Mouse (Mus musculus) heart, postnatal 0 days (tissue): ENCODE results near the gene Cep68. TPM values are rescaled to one million over a fixed set of nuclear protein-coding genes. Genes with fewer than 3 reads are reported as not detected.

ENCODE experiments used
- ATAC-seq: fragments of 200-750 bp; cut with Nextera tagmentation; 2 replicates; pipeline ENCODE4 v1.8.0; 2017; ENCODE audit warnings: low read depth, moderate number of reproducible peaks, moderate library complexity; ENCODE audit not compliant: insufficient read depth
- DNase-seq: peaks from one replicate; pipeline ENCODE4 v3.0.0-alpha.2; 2016; ENCODE audit warnings: low spot score
- H3K27ac ChIP-seq: fragments of 300-500 bp; sonication (generic); 2 replicates; pipeline ENCODE4 v1.5.1; 2014; ENCODE audit warnings: low read depth, mild to moderate bottlenecking
- H3K27me3 ChIP-seq: fragments of 300-500 bp; sonication (generic); 2 replicates; pipeline ENCODE4 v1.6.1; 2014; ENCODE audit warnings: low read length, mixed read lengths; ENCODE audit not compliant: control insufficient read depth, insufficient read depth
- H3K36me3 ChIP-seq: fragments of 300-500 bp; sonication (generic); replicated peaks from 2 replicates; pipeline ENCODE4 v1.6.1; 2014; ENCODE audit warnings: low read length, mixed read lengths; ENCODE audit not compliant: control insufficient read depth, insufficient read depth
- H3K4me1 ChIP-seq: fragments of 300-500 bp; sonication (generic); 2 replicates; pipeline ENCODE4 v1.6.1; 2014; ENCODE audit warnings: antibody characterized with exemption; ENCODE audit not compliant: control insufficient read depth, insufficient read depth
- H3K4me2 ChIP-seq: fragments of 300-500 bp; sonication (generic); 2 replicates; pipeline ENCODE4 v1.6.1; 2014; ENCODE audit warnings: low read depth, mild to moderate bottlenecking, low read length, moderate library complexity
- H3K4me3 ChIP-seq: fragments of 300-500 bp; sonication (generic); 2 replicates; pipeline ENCODE4 v1.5.1; 2014; ENCODE audit warnings: low read depth, low read length
- H3K9ac ChIP-seq: fragments of 300-500 bp; sonication (generic); replicated peaks from 2 replicates; pipeline ENCODE4 v1.6.1; 2014; ENCODE audit warnings: low read depth, low read length, mixed read lengths
- H3K9me3 ChIP-seq: fragments of 300-500 bp; sonication (generic); replicated peaks from 2 replicates; pipeline ENCODE4 v1.6.1; 2016; ENCODE audit warnings: low read length; ENCODE audit not compliant: control insufficient read depth
- CTCF ChIP-seq: IDR thresholded peaks from 2 replicates; pipeline ENCODE4 v1.5.1; 2016; ENCODE audit warnings: antibody characterized with exemption, control low read depth, low read depth
- EP300 ChIP-seq: IDR thresholded peaks from 2 replicates; pipeline ENCODE4 v1.6.1; 2016; ENCODE audit warnings: antibody characterized with exemption, low read depth
- WGBS: fragments of 180-500 bp; shearing (Covaris S2); extraction: QIAGEN DNeasy Blood & Tissue Kit; methylation state at CpG from one replicate; pipeline ENCODE4 v1.1.7; 2014; 5-methylcytosine and 5-hydroxymethylcytosine counted together
- polyA plus RNA-seq: library from polyadenylated mRNA; unstranded; fragments of >200 nt; fragmentation: Nextera tagmentation; extraction: Ambion mirVana; gene quantifications from 2 replicates; pipeline ENCODE4 v1.2.1, GENCODE M21; 2015
- total RNA-seq: library from RNA; depleted of rRNA; stranded (reverse); fragments of >200 nt; gene quantifications from 2 replicates; pipeline ENCODE4 v1.2.3, GENCODE M21; 2014; ENCODE audit warnings: low replicate concordance

Gene Cep68
- total and polyA plus RNA-seq, 2 experiments from 2014 or later, result 21.0 to 53.8 TPM

GRCm38 (mm10) chr11:20217227-20217626, 32.0 kb downstream of the Cep68 start:
- H3K36me3 ChIP-seq, result peaks cover 53% of the 10 kb centered on the region
- 0 out of 2 replicates have a peak, but pooled peaks cover 5% of the 10 kb centered on the region for H3K4me1 ChIP-seq
- H3K4me3 ChIP-seq, result no peak overlapping the region
- ATAC-seq, result no peak
- H3K27me3 ChIP-seq, result no peaks in the 10 kb centered on the region
- no peaks in the 10 kb centered on the region for H3K9me3 ChIP-seq
- no peak for TF ChIP-seq CTCF
- no peak overlapping the region for H3K4me2 ChIP-seq
- no peak overlapping the region for H3K27ac ChIP-seq
- WGBS, result 94% methylated on average over 1 of the region's 1 CpGs
- no peak for DNase-seq
- no peak overlapping the region for H3K9ac ChIP-seq

- 89% methylated on average over 4 of the region's 4 CpGs for WGBS
- no peaks in the 10 kb centered on the region for H3K9me3 ChIP-seq
- DNase-seq, result no peak
- H3K9ac ChIP-seq, result no peak overlapping the region
- H3K27me3 ChIP-seq, result no peaks in the 10 kb centered on the region
- 0 out of 2 replicates have a peak, but pooled peaks cover 5% of the 10 kb centered on the region for H3K4me1 ChIP-seq
- no peak overlapping the region for H3K4me3 ChIP-seq
- TF ChIP-seq CTCF (peak; percentile 19; the same call in 1 of the 2 replicates), EP300 (no peak)
- H3K36me3 ChIP-seq, result peaks cover 49% of the 10 kb centered on the region
- H3K4me2 ChIP-seq, result no peak overlapping the region
- H3K27ac ChIP-seq, result no peak overlapping the region
- ATAC-seq, result no peak
Observed at GRCm38 (mm10) chr11:20216415-20216814, 32.8 kb downstream of the Cep68 start.

GRCm38 (mm10) chr11:20214779-20215178, 34.5 kb downstream of the Cep68 start:
- ATAC-seq (no peak), DNase-seq (no peak)
- TF ChIP-seq CTCF (peak; percentile 36), EP300 (no peak)
- Histone ChIP-seq H3K4me2 (no peak overlapping the region), H3K9ac (no peak overlapping the region), H3K4me1 (peaks cover 20% of the 10 kb centered on the region), H3K27ac (no peak overlapping the region), H3K36me3 (peaks cover 43% of the 10 kb centered on the region), H3K4me3 (no peak overlapping the region), H3K27me3 (no peaks in the 10 kb centered on the region), H3K9me3 (no peaks in the 10 kb centered on the region)
- WGBS, result 95% methylated on average over 1 of the region's 1 CpGs

- TF ChIP-seq EP300, result no peak
- TF ChIP-seq CTCF, result no peak
- DNase-seq (no peak), ATAC-seq (no peak)
- 56% methylated on average over 2 of the region's 2 CpGs for WGBS
- no peak overlapping the region for H3K27ac ChIP-seq
- no peaks in the 10 kb centered on the region for H3K9me3 ChIP-seq
- H3K36me3 ChIP-seq, result peaks cover 17% of the 10 kb centered on the region
- H3K27me3 ChIP-seq, result no peaks in the 10 kb centered on the region
- H3K9ac ChIP-seq, result no peak overlapping the region
- no peak overlapping the region for H3K4me2 ChIP-seq
- H3K4me3 ChIP-seq, result no peak overlapping the region
- peaks cover 36% of the 10 kb centered on the region for H3K4me1 ChIP-seq
Observed at GRCm38 (mm10) chr11:20211838-20212237, 37.4 kb downstream of the Cep68 start.

- Histone ChIP-seq H3K4me2 (no peak overlapping the region), H3K27me3 (no peaks in the 10 kb centered on the region), H3K27ac (no peak overlapping the region), H3K4me3 (no peak overlapping the region), H3K4me1 (peaks cover 58% of the 10 kb centered on the region), H3K36me3 (no peaks in the 10 kb centered on the region), H3K9me3 (no peaks in the 10 kb centered on the region), H3K9ac (no peak overlapping the region)
- 77% methylated on average over 2 of the region's 2 CpGs for WGBS
- ATAC-seq, result no peak
- no peak for DNase-seq
- TF ChIP-seq EP300, result no peak
- TF ChIP-seq CTCF, result no peak
Observed at GRCm38 (mm10) chr11:20207589-20207988, 41.6 kb downstream of the Cep68 start.

- 13% methylated on average over 2 of the region's 2 CpGs for WGBS
- Histone ChIP-seq H3K36me3 (no peaks in the 10 kb centered on the region), H3K4me2 (no peak overlapping the region), H3K4me3 (no peak overlapping the region), H3K27ac (no peak overlapping the region), H3K4me1 (peaks cover 57% of the 10 kb centered on the region), H3K27me3 (no peaks in the 10 kb centered on the region), H3K9me3 (no peaks in the 10 kb centered on the region), H3K9ac (no peak overlapping the region)
- ATAC-seq (no peak), DNase-seq (no peak)
- TF ChIP-seq EP300, result no peak
- TF ChIP-seq CTCF, result no peak
Observed at GRCm38 (mm10) chr11:20206626-20207223, 42.5 kb downstream of the Cep68 start.
